Mouse (Mus musculus) fibroblast of lung, adult 2 months (primary cell): Measurements from ENCODE around the gene Phf12.
A peak's percentile ranks its signal among the peaks of the same experiment; 100 is the strongest.

Experiments
- DNase-seq: peaks from one replicate; pipeline ENCODE4 v3.0.0-alpha.2; 2011; ENCODE audit warnings: low read depth

Gene Phf12

DNA sequence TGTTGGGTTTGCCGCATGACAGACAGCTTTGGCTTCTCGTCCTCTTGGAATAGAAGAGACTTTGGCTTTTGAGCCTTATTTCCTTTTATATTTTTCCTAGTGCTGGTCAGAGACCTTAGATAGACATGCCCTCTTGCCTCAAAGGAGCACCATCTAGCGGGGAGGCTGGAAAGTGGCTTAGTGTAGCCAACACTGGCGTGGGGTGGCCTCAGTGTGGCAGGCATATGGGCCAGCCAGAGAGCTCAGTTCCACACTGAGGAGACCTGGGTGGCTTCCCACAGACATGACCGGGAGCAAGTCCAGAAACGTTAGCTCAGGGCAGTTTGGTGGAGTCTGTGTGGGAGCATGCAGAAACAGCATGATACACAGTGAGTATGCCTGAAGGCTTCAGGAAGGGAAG, 11.8 kb upstream of the Phf12 start:
- no peak for DNase-seq

- no peak for DNase-seq
These were observed 9.0 kb upstream of the Phf12 start for GRCm38 (mm10) chr11:77973520-77973919.

GRCm38 (mm10) chr11:77974325-77974724, 8.2 kb upstream of the Phf12 start:
- no peak for DNase-seq

GRCm38 (mm10) chr11:77975873-77976272, 6.7 kb upstream of the Phf12 start:
- no peak for DNase-seq

- DNase-seq: no peak
These were observed 4.4 kb upstream of the Phf12 start for GRCm38 (mm10) chr11:77978161-77978560.

GRCm38 (mm10) chr11:77979221-77979809, 3.2 kb upstream of the Phf12 start:
- no peak for DNase-seq

DNA sequence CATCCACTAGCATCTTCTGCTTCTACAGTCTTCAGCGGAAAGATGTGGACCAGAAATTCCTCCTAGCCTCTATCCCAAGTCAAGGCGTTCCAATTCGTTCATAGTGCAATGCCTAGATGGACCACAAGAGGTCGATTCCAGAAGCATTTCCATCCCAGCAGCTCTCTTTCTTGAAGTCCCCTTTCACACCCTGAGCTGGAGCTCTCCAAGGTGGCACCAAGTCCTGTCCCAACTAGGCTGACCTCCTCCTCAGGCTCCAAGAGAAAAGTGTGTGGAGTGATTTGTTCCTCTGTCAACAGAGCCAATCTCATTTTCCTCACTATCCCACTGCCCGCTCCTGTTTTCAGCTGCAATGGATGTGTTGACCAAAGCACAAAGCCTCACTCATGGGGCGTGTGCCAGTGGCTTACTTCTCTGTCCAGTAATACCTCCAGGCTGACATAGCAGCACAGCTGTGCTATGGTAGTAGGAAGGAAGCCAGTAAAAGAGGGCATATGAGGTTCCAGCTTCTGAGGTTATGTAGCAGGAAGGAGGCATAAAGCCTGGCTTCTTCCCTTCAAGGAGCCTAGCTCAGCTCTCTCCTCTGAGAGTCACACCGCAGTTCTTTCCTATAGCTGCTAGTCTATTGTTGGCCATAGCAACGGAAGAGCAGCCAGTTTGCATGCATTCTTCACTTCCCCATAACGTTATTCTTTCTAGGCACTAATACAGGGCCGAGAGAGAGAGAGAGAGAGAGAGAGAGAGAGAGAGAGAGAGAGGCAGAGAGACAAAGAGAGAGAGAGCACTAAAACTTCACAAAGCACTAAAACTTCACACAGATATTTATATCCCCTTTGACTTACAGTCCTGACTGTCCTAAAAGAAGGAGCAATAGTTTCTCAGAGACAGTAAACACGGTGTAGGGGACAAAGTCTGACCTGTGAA, 2.0 kb upstream of the Phf12 start:
- peak; percentile 62 for DNase-seq

DNA sequence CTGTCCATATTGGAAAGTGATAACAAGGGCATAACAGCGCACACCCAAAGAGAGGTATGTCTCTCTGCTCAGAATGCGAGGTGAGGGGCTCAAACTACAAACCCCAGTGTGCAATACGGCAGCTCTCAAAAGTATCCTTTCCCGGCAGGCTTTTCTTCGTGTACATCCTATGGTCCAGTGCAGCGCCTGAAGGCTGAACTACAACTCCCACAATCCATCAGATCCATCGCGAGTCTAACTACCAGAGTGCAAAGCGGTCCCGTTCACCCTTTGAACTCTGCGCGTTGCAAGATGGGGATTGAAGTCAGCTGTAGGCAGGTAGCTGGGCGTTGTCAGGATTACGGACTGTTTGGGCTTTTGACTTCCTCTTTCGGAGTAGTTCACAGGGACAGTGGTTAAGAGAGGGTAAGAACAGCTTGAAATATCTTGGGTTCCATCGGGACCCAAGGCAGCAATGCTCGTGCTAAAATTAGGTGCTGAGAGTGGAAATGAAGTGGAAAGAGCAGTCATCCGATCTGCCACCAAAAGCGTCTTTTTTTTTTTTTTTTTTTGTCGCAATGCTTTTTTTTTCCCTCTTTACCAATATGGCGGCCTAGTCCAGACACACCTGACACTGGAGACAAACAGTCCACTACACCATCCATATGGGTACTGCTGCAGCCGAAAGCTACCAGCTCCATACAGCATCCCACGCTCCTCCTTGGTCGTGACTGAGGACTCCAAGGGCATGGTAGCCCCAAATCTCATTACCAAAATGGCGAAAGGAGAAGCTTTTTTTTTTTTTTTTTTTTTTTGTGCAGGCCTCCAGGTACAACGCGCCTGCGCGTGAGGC, 729 bp upstream of the Phf12 start:
- DNase-seq: peak; percentile 98

- DNase-seq: no peak
These were observed 810 bp downstream of the Phf12 start for GRCm38 (mm10) chr11:77983191-77983936.

DNA sequence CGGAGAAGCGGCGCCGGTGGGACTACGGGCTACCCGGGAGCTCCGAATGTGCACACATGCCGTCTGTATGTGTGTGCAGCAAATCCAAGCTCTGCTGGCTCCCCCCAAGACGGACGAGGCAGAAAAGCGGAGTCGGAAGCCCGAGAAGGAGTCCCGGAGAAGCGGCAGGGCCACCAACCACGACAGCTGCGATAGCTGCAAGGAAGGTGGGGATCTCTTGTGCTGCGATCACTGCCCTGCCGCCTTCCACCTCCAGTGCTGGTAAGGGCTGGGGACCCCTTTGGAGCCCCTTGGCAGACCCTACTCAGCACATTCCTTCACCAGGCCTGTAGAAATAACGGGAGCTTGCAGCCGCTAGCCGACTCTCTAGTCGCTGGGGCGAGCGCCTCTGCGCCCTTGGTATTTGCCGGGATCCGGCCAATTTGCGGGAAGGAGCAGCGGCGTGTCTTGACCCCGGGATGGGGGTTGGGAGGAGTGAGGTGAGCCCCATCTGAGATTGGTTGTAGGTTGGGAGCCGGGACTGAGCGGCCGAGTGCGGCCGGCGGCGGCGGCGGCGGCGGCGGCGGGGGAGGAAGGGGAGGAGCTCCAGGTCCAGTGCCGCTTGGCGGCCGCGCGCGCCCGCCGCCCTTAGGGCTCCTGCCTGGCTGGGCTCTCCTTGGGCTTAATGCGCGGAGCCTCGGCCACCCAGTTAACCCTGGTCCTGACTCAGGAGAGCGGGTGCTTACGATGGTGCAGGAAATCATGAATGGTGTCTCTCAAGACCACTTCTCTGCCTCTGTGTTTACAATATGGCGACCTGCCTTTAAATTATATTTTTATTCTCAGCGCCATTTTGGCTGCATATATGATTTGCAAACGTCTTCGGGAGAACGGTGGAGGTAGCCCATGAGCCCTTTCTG, 1.6 kb downstream of the Phf12 start:
- DNase-seq: no peak

DNA sequence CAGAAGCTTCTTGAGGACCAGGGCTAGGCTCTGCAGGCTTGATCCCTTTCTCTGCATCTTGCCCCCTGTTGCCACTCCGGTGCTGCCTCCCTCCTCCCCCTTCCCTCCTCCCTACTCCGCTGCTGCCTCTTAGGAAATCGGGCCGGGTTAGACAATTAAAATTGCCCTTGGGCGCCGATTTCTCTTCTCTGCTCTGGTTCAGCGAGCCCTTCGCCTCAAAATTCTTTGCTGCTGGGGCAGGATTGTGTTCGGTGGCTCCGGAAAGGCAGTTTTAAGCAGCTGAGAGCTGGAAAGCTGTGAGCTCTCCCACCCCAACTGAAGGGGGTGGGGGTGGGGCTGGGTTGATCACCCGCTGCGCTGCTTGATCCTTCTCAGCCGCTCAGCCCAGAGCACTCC, 2.3 kb downstream of the Phf12 start:
- DNase-seq: no peak

GRCm38 (mm10) chr11:77985541-77986065, 3.0 kb downstream of the Phf12 start:
- no peak for DNase-seq

DNA sequence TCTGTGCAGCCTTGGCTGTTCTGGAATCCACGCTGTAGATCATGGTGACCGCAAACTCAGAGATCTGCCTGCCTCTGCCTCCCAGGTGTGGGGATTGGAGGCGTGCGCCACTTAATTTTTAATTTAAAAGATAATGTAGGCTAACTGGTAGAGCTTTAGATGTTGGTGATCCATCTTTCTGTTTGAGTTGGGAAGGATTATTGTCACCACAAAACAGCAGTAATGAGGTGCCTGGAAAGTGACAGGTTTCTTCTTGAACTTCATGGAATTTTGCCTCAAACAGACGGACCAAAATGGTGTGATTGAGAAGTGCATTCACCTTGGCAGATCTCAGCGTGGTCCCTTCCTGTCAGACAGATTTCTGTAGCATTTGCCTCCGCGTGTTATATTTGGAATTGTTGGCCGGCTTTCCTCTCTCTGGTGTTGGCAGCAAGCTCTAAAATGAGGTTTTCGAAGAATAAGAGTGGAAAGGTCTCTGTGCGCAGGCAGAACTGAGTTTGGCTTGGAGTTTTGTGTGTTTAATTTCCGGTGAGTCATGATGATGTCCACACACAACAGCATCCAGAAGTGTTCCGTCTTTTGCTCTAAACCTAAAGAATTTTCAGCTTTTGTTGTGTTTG, 6.6 kb downstream of the Phf12 start:
- DNase-seq: peak; percentile 45

- no peak for DNase-seq
These were observed 13.0 kb downstream of the Phf12 start for GRCm38 (mm10) chr11:77995556-77995955.

- no peak for DNase-seq
These were observed 23.9 kb downstream of the Phf12 start for GRCm38 (mm10) chr11:78006446-78006845.

DNA sequence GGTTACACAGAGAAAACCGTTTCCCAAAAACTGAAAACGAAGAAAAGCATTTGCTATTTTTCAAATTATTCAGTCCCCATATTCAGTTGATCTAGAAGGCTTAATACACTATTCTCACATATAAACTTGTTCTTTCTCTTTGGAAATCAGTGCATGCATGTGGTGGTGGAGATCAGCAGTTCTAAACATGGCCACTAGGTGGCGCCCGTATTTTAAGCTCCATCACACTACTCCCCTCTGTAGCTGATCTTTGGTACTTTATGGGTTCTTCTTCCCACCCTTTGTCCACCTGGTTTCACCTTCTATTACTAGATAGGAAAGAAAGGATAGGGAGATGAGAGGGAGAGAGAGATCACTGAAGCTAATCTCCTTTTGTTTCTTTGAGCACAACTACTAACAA, 37.1 kb downstream of the Phf12 start:
- DNase-seq: peak; percentile 40

DNA sequence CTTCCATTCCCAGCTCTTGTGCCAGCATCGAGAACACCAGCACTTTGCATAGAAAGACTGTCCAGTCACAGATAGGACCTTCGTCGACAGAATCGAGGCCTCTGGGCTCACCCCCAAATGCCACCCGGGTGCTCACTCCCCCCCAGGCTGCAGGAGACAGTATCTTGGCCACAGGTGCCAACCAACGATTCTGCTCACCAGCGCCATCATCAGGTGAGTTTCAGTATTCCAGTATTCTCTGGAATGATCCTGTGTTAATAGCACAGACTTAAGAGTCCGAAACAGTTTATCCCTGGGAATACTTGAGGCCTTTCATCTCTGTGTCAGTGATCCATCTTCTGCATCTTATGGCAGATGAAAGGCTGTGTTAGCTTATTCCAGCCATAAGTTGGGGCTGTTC, 41.1 kb downstream of the Phf12 start:
- no peak for DNase-seq

DNA sequence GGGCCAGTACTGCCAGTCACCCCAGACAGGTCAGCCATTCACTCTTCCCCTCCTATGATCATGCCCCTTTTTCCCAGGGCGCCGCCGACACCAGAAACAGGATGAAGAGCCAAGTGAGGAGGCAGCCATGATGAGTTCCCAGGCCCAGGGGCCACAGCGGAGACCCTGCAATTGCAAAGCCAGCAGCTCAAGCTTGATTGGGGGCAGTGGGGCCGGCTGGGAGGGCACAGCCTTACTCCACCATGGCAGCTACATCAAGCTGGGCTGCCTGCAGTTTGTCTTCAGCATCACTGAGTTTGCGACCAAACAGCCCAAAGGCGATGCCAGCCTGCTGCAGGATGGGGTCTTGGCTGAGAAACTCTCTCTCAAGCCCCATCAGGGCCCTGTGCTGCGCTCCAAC, 46.7 kb downstream of the Phf12 start:
- no peak for DNase-seq

DNA sequence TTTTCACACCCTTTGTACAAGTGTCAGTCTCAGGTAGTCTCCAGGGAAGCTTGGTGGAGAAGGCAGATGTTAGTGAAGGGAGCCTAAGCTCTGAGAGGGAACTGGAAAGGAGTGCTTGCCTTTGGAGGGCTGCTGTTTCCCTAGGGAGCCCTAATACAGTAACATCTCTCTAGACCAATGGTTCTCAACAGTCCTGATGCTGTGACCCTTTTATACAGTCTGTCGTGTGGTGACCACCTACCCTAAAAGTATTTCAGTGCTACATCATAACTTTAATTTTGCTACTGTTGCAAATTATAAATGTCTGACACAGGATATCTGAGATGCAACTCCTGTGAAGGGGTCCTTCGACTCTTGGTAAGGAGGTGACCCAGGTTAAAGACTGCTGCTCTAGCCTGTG, 48.0 kb downstream of the Phf12 start:
- DNase-seq: no peak

DNA sequence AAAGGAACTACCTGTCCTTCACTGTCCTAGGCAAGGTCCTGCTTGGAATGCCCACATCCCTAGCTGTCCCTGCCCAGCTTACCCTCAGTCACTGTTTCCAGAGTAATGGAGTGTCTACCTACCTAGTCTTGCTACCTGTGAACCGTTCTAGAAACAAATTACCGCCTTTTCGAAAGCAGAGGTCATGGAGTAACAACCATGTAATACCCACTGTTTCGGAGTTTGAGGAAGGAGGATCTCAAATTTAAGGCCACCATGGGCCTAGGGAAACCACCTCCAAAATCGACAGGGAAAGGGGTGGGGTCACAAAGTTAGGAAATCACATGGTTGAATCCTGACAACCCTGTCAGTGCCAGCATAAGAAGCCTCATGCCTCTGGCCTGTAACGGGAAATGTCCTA, 48.8 kb downstream of the Phf12 start:
- DNase-seq: no peak
